Mouse (Mus musculus): ENCODE data around the gene Brip1.

Gene Brip1

DNA sequence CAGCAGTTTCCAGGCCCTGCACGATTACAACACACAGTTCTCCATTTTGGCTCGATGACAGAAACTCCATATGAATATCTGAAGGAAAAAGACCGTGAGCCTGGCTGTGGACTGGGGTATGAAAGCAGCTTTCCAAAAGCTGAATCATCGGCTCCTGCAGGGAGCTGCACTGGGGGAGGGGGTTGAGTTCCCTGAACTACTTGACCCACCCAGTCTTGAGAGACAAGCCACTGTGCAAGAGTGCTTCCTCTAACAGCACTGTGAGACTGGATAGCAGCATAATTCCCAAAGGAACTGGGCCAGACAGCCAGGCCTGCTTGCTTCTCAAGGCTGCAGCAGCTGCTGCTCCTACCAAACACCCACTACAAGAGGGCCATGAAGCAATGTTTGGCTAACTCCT is 178.6 kb downstream of the Brip1 start:
- no peak for DNase-seq (ENCODE audit: low spot score)

- no peak for DNase-seq (ENCODE audit: low spot score)
Observed at GRCm38 (mm10) chr11:86020033-86020432, 181.0 kb downstream of the Brip1 start.

- no peak for DNase-seq (ENCODE audit: low spot score)
Observed at GRCm38 (mm10) chr11:86016242-86016641, 184.8 kb downstream of the Brip1 start.

DNA sequence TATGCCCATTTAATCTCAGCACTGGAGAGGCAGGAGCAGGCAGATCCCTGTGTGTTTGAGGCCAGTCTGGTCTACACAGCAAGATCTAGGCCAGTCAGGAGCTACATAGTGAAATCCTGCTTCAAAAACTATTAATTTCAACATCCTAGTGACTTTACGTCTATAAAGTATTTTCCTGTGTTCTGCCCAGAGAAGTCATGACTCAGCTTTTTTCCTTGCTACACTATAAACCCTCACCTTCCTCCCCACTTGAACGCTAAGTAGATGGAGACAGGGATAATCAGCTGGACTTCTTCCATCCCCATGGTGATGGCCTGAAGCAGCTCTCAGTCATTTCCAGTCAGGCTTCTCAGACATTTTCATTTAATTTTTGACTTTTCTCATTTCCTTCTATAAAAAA is 187.9 kb downstream of the Brip1 start:
- no peak for DNase-seq (ENCODE audit: low spot score)

GRCm38 (mm10) chr11:86010458-86010857 is 190.5 kb downstream of the Brip1 start:
- no peak for DNase-seq (ENCODE audit: low spot score)

DNA sequence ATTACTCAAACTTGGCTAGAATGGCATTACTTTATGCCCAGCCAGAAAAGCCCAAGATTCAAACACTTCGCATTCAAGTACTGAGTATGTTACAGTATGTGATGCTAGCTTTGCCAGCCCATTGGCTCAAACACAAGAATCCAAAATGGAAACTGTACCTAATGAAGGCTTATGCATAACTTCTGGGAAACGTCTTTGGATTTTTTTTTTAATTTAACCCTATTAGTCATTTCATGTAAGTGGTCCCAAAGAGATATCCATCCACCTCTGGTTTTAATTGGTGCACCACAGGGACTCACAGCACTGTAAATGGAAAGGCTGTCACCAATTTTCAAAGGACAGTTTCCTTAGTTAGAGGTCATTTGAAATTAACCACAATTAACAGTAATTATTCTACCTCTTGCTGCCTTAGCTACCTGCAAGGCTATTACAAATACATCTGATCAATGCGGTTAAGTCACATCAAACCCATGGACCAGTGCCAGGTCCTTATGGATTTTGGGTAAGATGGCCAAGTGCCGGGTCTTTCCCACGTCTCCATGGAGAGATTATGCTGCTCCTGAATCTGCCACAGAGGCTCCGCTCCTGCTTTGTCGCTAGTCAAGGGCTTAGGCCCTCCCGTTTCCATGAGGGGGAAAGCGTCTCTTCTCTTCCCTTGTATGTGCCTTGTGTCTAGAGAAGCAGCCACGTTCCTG is 192.6 kb downstream of the Brip1 start:
- no peak for DNase-seq (ENCODE audit: low spot score)
